Mouse (Mus musculus): ENCODE results near the gene Alg9.
A peak's percentile ranks its signal among the peaks of the same experiment; 100 is the strongest.

Alg9 gene

GRCm38 (mm10) chr9:50761520-50762243 is 13.1 kb upstream of the Alg9 start:
- no peak for DNase-seq

DNA sequence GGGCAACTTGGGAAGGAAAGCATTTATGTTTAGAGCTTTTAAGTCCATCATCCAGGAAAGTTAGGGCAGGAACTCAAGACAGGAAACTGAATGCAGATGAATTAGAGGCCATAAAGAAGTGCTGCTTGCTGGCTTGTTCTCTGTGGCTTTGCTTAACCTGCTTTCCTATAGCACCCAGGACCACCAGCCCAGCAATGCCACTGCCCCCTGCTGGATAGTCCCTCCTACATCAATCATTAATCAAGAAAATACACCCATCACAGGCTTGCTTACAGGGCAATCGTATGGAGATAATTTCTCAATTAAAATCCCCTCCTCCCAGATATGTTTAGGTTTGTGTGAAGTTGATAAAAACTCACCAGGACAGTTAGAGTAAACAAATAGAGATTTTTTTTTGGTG is 11.5 kb upstream of the Alg9 start:
- DNase-seq, result peak; percentile 31

DNA sequence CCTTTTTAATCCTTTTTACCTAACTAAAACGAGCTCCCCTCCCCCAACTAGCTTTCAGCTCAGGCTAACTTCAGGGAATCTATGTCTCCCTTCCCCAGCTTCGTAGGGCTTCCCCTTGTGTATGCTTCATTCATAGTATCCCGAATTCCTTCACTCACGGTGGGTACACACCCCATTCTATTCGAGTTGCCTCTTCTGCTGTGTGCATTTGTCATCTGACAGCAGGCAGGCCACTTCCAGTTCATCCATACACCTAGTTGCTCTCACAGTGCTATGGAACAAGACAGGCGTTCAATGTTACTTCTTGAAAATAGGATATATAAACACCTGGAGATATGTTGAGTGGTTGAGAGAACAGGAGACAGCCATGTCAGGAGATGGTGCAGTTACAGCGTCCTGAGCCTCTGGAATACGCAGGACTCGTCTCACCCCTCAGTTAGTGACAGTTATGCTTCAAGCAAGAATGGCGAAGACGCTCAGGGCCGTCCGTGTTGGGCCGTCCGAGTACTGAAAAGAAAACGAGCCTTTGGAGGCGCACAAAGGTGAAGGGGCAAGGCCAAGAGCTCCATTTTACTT is 7.2 kb upstream of the Alg9 start:
- DNase-seq, result peak; percentile 16

- DNase-seq, result peak; percentile 99
Observed at GRCm38 (mm10) chr9:50768107-50769002, 6.5 kb upstream of the Alg9 start, which contains the start of gene Fdxacb1. Gene Fdxacb1 (plus strand): TSS chr9:50768236.

DNA sequence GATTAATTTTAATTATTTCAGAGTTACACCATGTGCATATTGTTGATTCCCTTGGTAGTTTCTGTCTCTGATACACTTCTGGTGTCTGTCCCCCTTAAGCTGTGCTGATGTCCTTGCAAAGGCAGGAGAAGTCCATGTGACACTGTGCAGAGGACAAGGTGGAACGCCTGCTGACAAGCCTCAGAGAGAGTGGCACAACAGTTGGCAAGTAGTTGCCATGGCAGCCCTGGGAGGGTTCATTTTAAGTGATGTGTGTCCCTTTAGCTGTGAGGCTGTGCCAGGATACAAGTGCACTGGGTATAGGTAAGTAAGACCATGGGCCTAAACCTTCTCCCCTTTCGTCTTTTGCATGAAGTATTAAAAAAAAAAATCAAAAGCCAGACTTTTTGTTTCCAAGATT is 4.8 kb upstream of the Alg9 start:
- no peak for DNase-seq

DNA sequence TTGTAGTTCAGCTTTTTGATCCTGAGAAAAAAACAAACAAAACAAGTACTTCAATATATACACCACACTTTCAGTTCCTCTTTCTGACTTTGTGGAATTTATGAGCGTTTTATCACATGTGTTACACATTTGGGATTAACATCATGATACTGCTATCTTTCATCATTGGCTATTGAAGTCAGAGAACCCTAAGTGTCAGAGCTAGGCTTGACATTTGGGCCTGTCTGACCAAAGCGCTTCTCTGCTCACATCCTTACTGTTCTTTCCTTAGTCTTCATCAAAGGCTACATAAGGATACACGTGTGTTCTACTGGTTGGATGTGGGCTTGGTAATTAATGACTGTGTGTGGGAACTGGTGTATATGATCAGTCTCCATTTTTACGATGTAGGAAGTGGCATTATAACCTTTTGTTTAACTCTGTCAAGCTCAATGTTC is 775 bp upstream of the Alg9 start:
- DNase-seq, result no peak

GRCm38 (mm10) chr9:50775662-50776126 is 875 bp downstream of the Alg9 start:
- DNase-seq, result no peak

- DNase-seq, result no peak
Observed at GRCm38 (mm10) chr9:50776162-50776760, 1.4 kb downstream of the Alg9 start.

- peak; percentile 72 for DNase-seq
Observed at GRCm38 (mm10) chr9:50782155-50782554, 7.3 kb downstream of the Alg9 start.

GRCm38 (mm10) chr9:50795266-50795665 is 20.4 kb downstream of the Alg9 start:
- DNase-seq, result no peak

- DNase-seq, result no peak
Observed at GRCm38 (mm10) chr9:50796776-50797175, 22.0 kb downstream of the Alg9 start.

- no peak for DNase-seq
Observed at GRCm38 (mm10) chr9:50797641-50798040, 22.8 kb downstream of the Alg9 start.

- no peak for DNase-seq
Observed at GRCm38 (mm10) chr9:50798368-50798767, 23.5 kb downstream of the Alg9 start.

DNA sequence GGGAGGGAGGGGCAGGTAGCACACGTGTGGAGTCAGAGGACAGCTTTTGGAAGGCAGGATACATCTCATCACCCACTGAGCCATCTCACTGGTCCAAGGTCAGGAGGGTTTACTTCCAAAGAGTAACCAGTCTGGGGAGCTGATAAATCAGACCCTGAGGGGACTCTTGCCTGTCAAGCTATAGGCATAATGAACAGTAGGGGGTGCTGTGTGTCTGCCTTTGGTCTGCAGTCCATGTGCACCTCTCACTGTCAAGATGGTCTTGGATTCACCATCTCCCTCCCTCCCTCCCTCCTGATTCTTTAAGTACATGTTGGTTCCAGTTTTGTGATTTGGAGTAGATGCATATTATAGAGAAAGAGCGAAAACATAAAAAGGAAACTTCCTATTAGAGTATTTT is 26.2 kb downstream of the Alg9 start:
- DNase-seq, result peak; percentile 77

GRCm38 (mm10) chr9:50803055-50803671 is 28.3 kb downstream of the Alg9 start:
- DNase-seq, result no peak

- DNase-seq, result no peak
Observed at GRCm38 (mm10) chr9:50808471-50808870, 33.7 kb downstream of the Alg9 start.

GRCm38 (mm10) chr9:50809146-50809545 is 34.3 kb downstream of the Alg9 start:
- DNase-seq, result no peak

GRCm38 (mm10) chr9:50811187-50811586 is 36.4 kb downstream of the Alg9 start:
- no peak for DNase-seq

- no peak for DNase-seq
Observed at GRCm38 (mm10) chr9:50811746-50812145, 36.9 kb downstream of the Alg9 start.

DNA sequence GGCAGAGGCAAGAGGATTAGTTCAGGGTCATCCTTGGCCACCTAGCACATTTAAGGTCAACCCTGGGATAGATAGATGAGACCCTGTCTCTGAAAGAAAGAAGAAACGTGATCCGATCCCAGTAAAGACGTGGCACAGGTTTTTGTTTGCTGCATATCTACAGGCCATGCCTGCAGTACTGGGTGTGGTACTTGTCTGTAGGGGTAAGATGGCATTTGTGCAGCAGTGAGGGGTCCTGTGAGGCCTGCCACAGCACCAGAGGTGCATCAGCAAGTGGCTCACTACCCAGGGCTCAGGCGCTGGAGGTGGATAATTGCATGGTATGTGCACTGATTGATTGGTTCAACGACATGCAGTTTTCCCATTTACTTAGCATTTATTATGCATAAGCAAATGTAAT is 39.0 kb downstream of the Alg9 start:
- DNase-seq, result no peak

GRCm38 (mm10) chr9:50815666-50816065 is 40.8 kb downstream of the Alg9 start:
- peak; percentile 84 for DNase-seq

GRCm38 (mm10) chr9:50816512-50816911 is 41.7 kb downstream of the Alg9 start:
- no peak for DNase-seq

DNA sequence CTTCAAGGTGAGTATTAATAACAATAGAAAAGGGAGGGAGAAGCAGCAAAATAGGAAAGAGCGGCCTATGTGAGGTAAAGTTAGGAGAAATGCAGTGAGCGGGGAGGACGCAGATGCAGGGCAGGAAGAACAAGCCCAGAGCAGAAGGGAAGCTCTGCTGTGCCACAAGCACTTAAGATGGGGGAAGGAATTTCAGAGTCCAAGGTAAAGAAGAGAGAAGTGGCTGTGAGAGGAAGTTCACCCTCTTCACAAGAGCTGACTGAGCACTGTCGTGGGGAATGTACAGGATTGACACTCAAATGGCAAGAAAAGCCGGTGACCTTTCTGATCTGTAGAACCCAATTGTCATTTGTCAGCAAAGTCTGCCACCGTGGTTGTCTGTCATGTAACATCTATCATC is 43.2 kb downstream of the Alg9 start:
- DNase-seq, result no peak

All from thymus, postnatal 14 days (tissue).